Mouse (Mus musculus) limb, embryonic 10.5 days (tissue): ENCODE measurements around the gene 4430402I18Rik. TPM values are rescaled to one million over a fixed set of nuclear protein-coding genes. Genes with fewer than 3 reads are reported as not detected.

Source experiments
- DNase-seq: peaks from one replicate; pipeline ENCODE4 v3.0.0-alpha.2; 2017; ENCODE audit warnings: low spot score
- H3K27ac ChIP-seq: fragments of 300-500 bp; sonication (generic); 2 replicates; pipeline ENCODE4 v1.5.1; 2016; ENCODE audit warnings: mild to moderate bottlenecking
- H3K27me3 ChIP-seq: fragments of 300-500 bp; sonication (generic); 2 replicates; pipeline ENCODE4 v1.6.1; 2016; ENCODE audit warnings: low read depth, mild to moderate bottlenecking; ENCODE audit not compliant: poor library complexity, severe bottlenecking
- H3K36me3 ChIP-seq: fragments of 300-500 bp; sonication (generic); 2 replicates; pipeline ENCODE4 v1.6.1; 2016; ENCODE audit warnings: mild to moderate bottlenecking, moderate library complexity
- H3K4me1 ChIP-seq: fragments of 300-500 bp; sonication (generic); 2 replicates; pipeline ENCODE4 v1.6.1; 2016
- H3K4me3 ChIP-seq: fragments of 300-500 bp; sonication (generic); 2 replicates; pipeline ENCODE4 v1.5.1; 2016; ENCODE audit warnings: mild to moderate bottlenecking, moderate library complexity
- H3K9me3 ChIP-seq: fragments of 300-500 bp; sonication (generic); replicated peaks from 2 replicates; pipeline ENCODE4 v1.6.1; 2016; ENCODE audit warnings: mild to moderate bottlenecking
- WGBS: fragments of 180-500 bp; shearing (Covaris S2); methylation state at CpG from one replicate; pipeline ENCODE4 v1.1.7; 2016; 5-methylcytosine and 5-hydroxymethylcytosine counted together
- polyA plus RNA-seq: library from polyadenylated mRNA; unstranded; fragments of >200 nt; fragmentation: Nextera tagmentation; extraction: Ambion mirVana; gene quantifications from 2 replicates; pipeline ENCODE4 v1.2.1, GENCODE M21; 2016

The 4430402I18Rik gene
- polyA plus RNA-seq, 1 experiment from 2014 or later, result not detected

- 88% methylated on average over 5 of the region's 5 CpGs for WGBS
- DNase-seq, result no peak
Measured at GRCm38 (mm10) chr19:28951251-28951650, 16.3 kb downstream of the 4430402I18Rik start.

GRCm38 (mm10) chr19:28947311-28947710 is 20.3 kb downstream of the 4430402I18Rik start:
- Histone ChIP-seq H3K36me3 (no peaks in the 10 kb centered on the region), H3K27me3 (no peaks in the 10 kb centered on the region), H3K4me1 (no peaks in the 10 kb centered on the region), H3K4me3 (no peak overlapping the region), H3K27ac (no peak overlapping the region), H3K9me3 (no peaks in the 10 kb centered on the region)
- DNase-seq, result no peak
- WGBS, result 73% methylated on average over 2 of the region's 2 CpGs

More at GRCm38 (mm10) chr19:28951251-28951650, 16.3 kb downstream of the 4430402I18Rik start:
- H3K27me3 ChIP-seq, result no peaks in the 10 kb centered on the region
- no peak overlapping the region for H3K27ac ChIP-seq
- no peak overlapping the region for H3K4me3 ChIP-seq
- no peaks in the 10 kb centered on the region for H3K36me3 ChIP-seq
- H3K9me3 ChIP-seq, result no peaks in the 10 kb centered on the region
- no peaks in the 10 kb centered on the region for H3K4me1 ChIP-seq

GRCm38 (mm10) chr19:28946782-28947181 is 20.8 kb downstream of the 4430402I18Rik start:
- H3K4me3 ChIP-seq, result no peak overlapping the region
- no peaks in the 10 kb centered on the region for H3K36me3 ChIP-seq
- DNase-seq, result no peak
- no peak overlapping the region for H3K27ac ChIP-seq
- H3K4me1 ChIP-seq, result no peaks in the 10 kb centered on the region
- H3K27me3 ChIP-seq, result no peaks in the 10 kb centered on the region
- WGBS, result 67% methylated on average over 4 of the region's 4 CpGs
- H3K9me3 ChIP-seq, result no peaks in the 10 kb centered on the region

GRCm38 (mm10) chr19:28941271-28941670 is 26.3 kb downstream of the 4430402I18Rik start:
- H3K4me1 ChIP-seq, result peaks cover 17% of the 10 kb centered on the region
- no peaks in the 10 kb centered on the region for H3K36me3 ChIP-seq
- H3K27me3 ChIP-seq, result no peaks in the 10 kb centered on the region
- no peaks in the 10 kb centered on the region for H3K9me3 ChIP-seq
- H3K27ac ChIP-seq, result no peak overlapping the region
- DNase-seq, result no peak
- 76% methylated on average over 4 of the region's 4 CpGs for WGBS
- no peak overlapping the region for H3K4me3 ChIP-seq

GRCm38 (mm10) chr19:28940135-28940874 is 27.3 kb downstream of the 4430402I18Rik start:
- Histone ChIP-seq H3K4me1 (peaks cover 17% of the 10 kb centered on the region), H3K9me3 (no peaks in the 10 kb centered on the region), H3K27me3 (no peaks in the 10 kb centered on the region), H3K27ac (no peak overlapping the region), H3K36me3 (no peaks in the 10 kb centered on the region), H3K4me3 (no peak overlapping the region)
- WGBS, result 71% methylated on average over 9 of the region's 9 CpGs
- no peak for DNase-seq

- Histone ChIP-seq H3K4me1 (peaks cover 2% of the 10 kb centered on the region), H3K27ac (no peak overlapping the region), H3K27me3 (no peaks in the 10 kb centered on the region), H3K4me3 (no peak overlapping the region), H3K36me3 (no peaks in the 10 kb centered on the region), H3K9me3 (no peaks in the 10 kb centered on the region)
- DNase-seq, result no peak
- WGBS, result 87% methylated on average over 3 of the region's 3 CpGs
Measured at GRCm38 (mm10) chr19:28934897-28935296, 32.7 kb downstream of the 4430402I18Rik start.

- H3K4me3 ChIP-seq, result no peak overlapping the region
- no peaks in the 10 kb centered on the region for H3K9me3 ChIP-seq
- no peaks in the 10 kb centered on the region for H3K4me1 ChIP-seq
- no peaks in the 10 kb centered on the region for H3K36me3 ChIP-seq
- no peak for DNase-seq
- no peaks in the 10 kb centered on the region for H3K27me3 ChIP-seq
- no peak overlapping the region for H3K27ac ChIP-seq
Measured at GRCm38 (mm10) chr19:28929034-28929433, 38.6 kb downstream of the 4430402I18Rik start.

- no peaks in the 10 kb centered on the region for H3K36me3 ChIP-seq
- no peak for DNase-seq
- no peak overlapping the region for H3K4me3 ChIP-seq
- no peaks in the 10 kb centered on the region for H3K9me3 ChIP-seq
- 83% methylated on average over 4 of the region's 4 CpGs for WGBS
- H3K27ac ChIP-seq, result no peak overlapping the region
- H3K4me1 ChIP-seq, result no peaks in the 10 kb centered on the region
- H3K27me3 ChIP-seq, result no peaks in the 10 kb centered on the region
Measured at GRCm38 (mm10) chr19:28927396-28927795, 40.2 kb downstream of the 4430402I18Rik start.

GRCm38 (mm10) chr19:28926366-28926765 is 41.2 kb downstream of the 4430402I18Rik start:
- WGBS, result 90% methylated on average over 5 of the region's 5 CpGs
- Histone ChIP-seq H3K27ac (no peak overlapping the region), H3K9me3 (no peaks in the 10 kb centered on the region)

GRCm38 (mm10) chr19:28917839-28918238 is 49.8 kb downstream of the 4430402I18Rik start:
- Histone ChIP-seq H3K36me3 (no peaks in the 10 kb centered on the region), H3K4me1 (peaks cover 6% of the 10 kb centered on the region; the same call in 1 of the 2 replicates), H3K9me3 (no peaks in the 10 kb centered on the region), H3K27me3 (no peaks in the 10 kb centered on the region), H3K27ac (no peak overlapping the region), H3K4me3 (no peak overlapping the region)
- no peak for DNase-seq
- 92% methylated on average over 5 of the region's 5 CpGs for WGBS

More at GRCm38 (mm10) chr19:28926366-28926765, 41.2 kb downstream of the 4430402I18Rik start:
- no peaks in the 10 kb centered on the region for H3K36me3 ChIP-seq
- no peaks in the 10 kb centered on the region for H3K4me1 ChIP-seq
- no peak for DNase-seq
- no peaks in the 10 kb centered on the region for H3K27me3 ChIP-seq
- H3K4me3 ChIP-seq, result no peak overlapping the region

- H3K36me3 ChIP-seq, result no peaks in the 10 kb centered on the region
- H3K4me1 ChIP-seq, result peaks cover 6% of the 10 kb centered on the region; the same call in 1 of the 2 replicates
- no peak for DNase-seq
- H3K9me3 ChIP-seq, result no peaks in the 10 kb centered on the region
- no peak overlapping the region for H3K27ac ChIP-seq
- 71% methylated on average over 4 of the region's 4 CpGs for WGBS
- H3K27me3 ChIP-seq, result no peaks in the 10 kb centered on the region
- H3K4me3 ChIP-seq, result no peak overlapping the region
Measured at GRCm38 (mm10) chr19:28916492-28916891, 51.1 kb downstream of the 4430402I18Rik start.

- no peaks in the 10 kb centered on the region for H3K9me3 ChIP-seq
- WGBS, result 73% methylated on average over 2 of the region's 2 CpGs
- H3K4me1 ChIP-seq, result peaks cover 6% of the 10 kb centered on the region; the same call in 1 of the 2 replicates
- H3K27ac ChIP-seq, result no peak overlapping the region
- DNase-seq, result no peak
- no peak overlapping the region for H3K4me3 ChIP-seq
- no peaks in the 10 kb centered on the region for H3K27me3 ChIP-seq
- no peaks in the 10 kb centered on the region for H3K36me3 ChIP-seq
Measured at GRCm38 (mm10) chr19:28915602-28916250, 51.9 kb downstream of the 4430402I18Rik start.

- WGBS, result 85% methylated on average over 6 of the region's 6 CpGs
- H3K36me3 ChIP-seq, result no peaks in the 10 kb centered on the region
- no peak overlapping the region for H3K27ac ChIP-seq
- no peak overlapping the region for H3K4me3 ChIP-seq
- no peaks in the 10 kb centered on the region for H3K27me3 ChIP-seq
- no peaks in the 10 kb centered on the region for H3K9me3 ChIP-seq
- H3K4me1 ChIP-seq, result peaks cover 6% of the 10 kb centered on the region; the same call in 1 of the 2 replicates
- DNase-seq, result no peak
Measured at GRCm38 (mm10) chr19:28914598-28914997, 53.0 kb downstream of the 4430402I18Rik start.
